Mouse (Mus musculus) gastrocnemius, adult 2 months (tissue): Measurements from ENCODE around the gene Dgcr6. TPM values are rescaled to one million over a fixed set of nuclear protein-coding genes. Genes with fewer than 3 reads are reported as not detected.

Experiments used
- DNase-seq: peaks from one replicate; pipeline ENCODE4 v3.0.0; 2022
- H3K27ac ChIP-seq: fragments of 200-600 bp; 2 replicates; pipeline ENCODE4 v1.8.1; 2022; ENCODE audit warnings: mild to moderate bottlenecking
- H3K4me3 ChIP-seq: fragments of 200-600 bp; 2 replicates; pipeline ENCODE4 v1.8.1; 2022; ENCODE audit warnings: mild to moderate bottlenecking, moderate library complexity
- CTCF ChIP-seq: fragments of 200-600 bp; IDR thresholded peaks from 2 replicates; pipeline ENCODE4 v1.8.1; 2022; ENCODE audit warnings: antibody characterized with exemption, mild to moderate bottlenecking, moderate library complexity
- intact Hi-C: fragments of 180-260 bp; cut with DNase I; formaldehyde crosslinking; loops from one replicate; pipeline ENCODE4 v1.15.1; 2025
- total RNA-seq, 2 experiments: library from RNA; stranded (reverse); gene quantifications; 2 replicates each; pipeline ENCODE4 v1.2.3; 2021

Gene Dgcr6
- total RNA-seq, 2 experiments from 2014 or later: 45.5 to 46.2 TPM

GRCm38 (mm10) chr16:18047660-18048059 is 5.0 kb upstream of the Dgcr6 start:
- H3K4me3 ChIP-seq: no peak overlapping the region
- H3K27ac ChIP-seq: no peak overlapping the region
- intact Hi-C loops: no loop called here
- peak; percentile 74 for TF ChIP-seq CTCF
- DNase-seq: peak; percentile 43

GRCm38 (mm10) chr16:18048071-18048470 is 4.6 kb upstream of the Dgcr6 start:
- Histone ChIP-seq H3K4me3 (no peak overlapping the region), H3K27ac (no peak overlapping the region)
- no peak for TF ChIP-seq CTCF
- no peak for DNase-seq
- intact Hi-C loops: no loop called here

- intact Hi-C loops: loop anchor here (1.0 kb wide), 1 partner anchor 159 kb away; no protein-coding TSS in a partner anchor
- Histone ChIP-seq H3K27ac (no peak overlapping the region), H3K4me3 (no peak overlapping the region)
- no peak for DNase-seq
- TF ChIP-seq CTCF: no peak
These were observed 338 bp upstream of the Dgcr6 start for GRCm38 (mm10) chr16:18052322-18052721.

GRCm38 (mm10) chr16:18056215-18056614 is 3.6 kb downstream of the Dgcr6 start:
- no peak for TF ChIP-seq CTCF
- H3K27ac ChIP-seq: no peak overlapping the region
- DNase-seq: no peak
- intact Hi-C loops: no loop called here
- H3K4me3 ChIP-seq: no peak overlapping the region

GRCm38 (mm10) chr16:18058331-18058731 is 5.7 kb downstream of the Dgcr6 start:
- intact Hi-C loops: no loop called here
- no peak for TF ChIP-seq CTCF
- Histone ChIP-seq H3K27ac (no peak overlapping the region), H3K4me3 (no peak overlapping the region)
- DNase-seq: no peak

- no peak for TF ChIP-seq CTCF
- intact Hi-C loops: no loop called here
- DNase-seq: no peak
- no peak overlapping the region for H3K4me3 ChIP-seq
- H3K27ac ChIP-seq: no peak overlapping the region
These were observed 6.6 kb downstream of the Dgcr6 start for GRCm38 (mm10) chr16:18059243-18059642.

- H3K27ac ChIP-seq: no peak overlapping the region
- H3K4me3 ChIP-seq: no peak overlapping the region
- DNase-seq: no peak
- TF ChIP-seq CTCF: no peak
- intact Hi-C loops: no loop called here
These were observed 8.5 kb downstream of the Dgcr6 start for GRCm38 (mm10) chr16:18061201-18061600.

- H3K27ac ChIP-seq: peak overlapping the region; percentile 97
- H3K4me3 ChIP-seq: peak overlapping the region; percentile 82
- no peak for TF ChIP-seq CTCF
- DNase-seq: peak; percentile 96
- intact Hi-C loops: no loop called here
These were observed 13.7 kb downstream of the Dgcr6 start for GRCm38 (mm10) chr16:18066060-18067009.

- no peak overlapping the region for H3K27ac ChIP-seq
- no peak for TF ChIP-seq CTCF
- no peak overlapping the region for H3K4me3 ChIP-seq
- DNase-seq: no peak
- intact Hi-C loops: no loop called here
These were observed 16.2 kb downstream of the Dgcr6 start for GRCm38 (mm10) chr16:18068653-18069376.

GRCm38 (mm10) chr16:18070798-18071197 is 18.1 kb downstream of the Dgcr6 start:
- no peak overlapping the region for H3K27ac ChIP-seq
- no peak for TF ChIP-seq CTCF
- DNase-seq: no peak
- H3K4me3 ChIP-seq: no peak overlapping the region
- intact Hi-C loops: no loop called here

GRCm38 (mm10) chr16:18072089-18072488 is 19.4 kb downstream of the Dgcr6 start:
- intact Hi-C loops: no loop called here
- TF ChIP-seq CTCF: no peak
- DNase-seq: no peak
- Histone ChIP-seq H3K4me3 (no peak overlapping the region), H3K27ac (no peak overlapping the region)

- Histone ChIP-seq H3K27ac (no peak overlapping the region), H3K4me3 (no peak overlapping the region)
- no peak for TF ChIP-seq CTCF
- DNase-seq: no peak
- intact Hi-C loops: no loop called here
These were observed 20.8 kb downstream of the Dgcr6 start for GRCm38 (mm10) chr16:18073259-18073962.

GRCm38 (mm10) chr16:18074611-18075010 is 22.0 kb downstream of the Dgcr6 start:
- intact Hi-C loops: no loop called here
- DNase-seq: no peak
- Histone ChIP-seq H3K4me3 (no peak overlapping the region), H3K27ac (no peak overlapping the region)
- TF ChIP-seq CTCF: no peak
